Mouse (Mus musculus) NIH3T3 (cell line): ENCODE measurements around the gene Lmf2.
A peak's percentile ranks its signal among the peaks of the same experiment; 100 is the strongest.

ENCODE experiments used
- DNase-seq: peaks from one replicate; pipeline ENCODE4 v3.0.0-alpha.2; 2012; ENCODE audit warnings: low read depth

Gene Lmf2

DNA sequence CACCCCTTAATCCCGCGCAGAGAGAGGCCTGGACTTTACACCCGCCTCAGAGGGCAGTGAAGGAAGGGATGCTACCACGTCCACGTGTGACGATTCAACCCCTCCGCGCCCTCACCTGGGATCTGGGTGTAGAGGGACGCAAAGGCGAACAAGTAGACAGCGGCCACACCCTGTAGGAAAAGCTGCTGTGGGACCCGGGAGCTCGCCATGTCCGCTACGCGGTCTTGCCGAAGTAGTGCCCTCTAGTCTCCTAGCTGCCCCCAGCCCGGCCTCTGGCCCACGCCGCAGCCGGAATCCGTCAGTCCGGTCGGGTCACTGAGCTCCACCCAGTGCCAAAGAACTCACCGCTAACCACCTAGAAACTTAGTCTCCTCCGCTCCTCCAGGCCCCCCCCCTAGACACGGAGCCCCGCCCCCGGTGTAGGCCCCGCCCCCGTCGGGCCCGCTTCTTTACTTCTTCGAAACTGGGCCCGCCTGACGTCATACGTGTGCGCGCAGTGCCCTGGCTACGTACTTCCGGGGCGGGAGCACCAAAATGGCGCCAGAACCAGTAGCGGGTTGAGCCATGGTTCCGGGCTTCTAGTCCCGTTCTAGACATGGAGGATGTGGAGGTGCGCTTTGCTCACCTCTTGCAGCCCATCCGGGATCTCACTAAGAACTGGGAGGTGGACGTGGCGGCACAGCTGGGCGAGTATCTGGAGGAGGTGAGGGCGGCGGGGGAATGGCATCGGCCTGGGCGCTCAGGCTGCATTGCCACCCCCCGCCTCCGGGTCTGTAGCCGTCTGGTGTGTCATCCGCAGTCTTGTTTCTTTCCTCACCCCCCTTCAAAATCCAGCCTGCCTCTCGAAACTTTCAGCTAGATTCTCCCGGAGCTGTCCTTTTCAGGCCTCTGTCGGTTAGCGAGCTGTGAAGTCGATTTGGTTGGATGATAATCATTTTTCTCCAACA, at the start of gene Lmf2, which contains the start of gene Ncaph2:
Lmf2 (minus strand) TSS at position 419 of the 947 bp plus-strand sequence.
Ncaph2 (plus strand) TSS at position 479 of the 947 bp plus-strand sequence.
- DNase-seq = peak; percentile 98

DNA sequence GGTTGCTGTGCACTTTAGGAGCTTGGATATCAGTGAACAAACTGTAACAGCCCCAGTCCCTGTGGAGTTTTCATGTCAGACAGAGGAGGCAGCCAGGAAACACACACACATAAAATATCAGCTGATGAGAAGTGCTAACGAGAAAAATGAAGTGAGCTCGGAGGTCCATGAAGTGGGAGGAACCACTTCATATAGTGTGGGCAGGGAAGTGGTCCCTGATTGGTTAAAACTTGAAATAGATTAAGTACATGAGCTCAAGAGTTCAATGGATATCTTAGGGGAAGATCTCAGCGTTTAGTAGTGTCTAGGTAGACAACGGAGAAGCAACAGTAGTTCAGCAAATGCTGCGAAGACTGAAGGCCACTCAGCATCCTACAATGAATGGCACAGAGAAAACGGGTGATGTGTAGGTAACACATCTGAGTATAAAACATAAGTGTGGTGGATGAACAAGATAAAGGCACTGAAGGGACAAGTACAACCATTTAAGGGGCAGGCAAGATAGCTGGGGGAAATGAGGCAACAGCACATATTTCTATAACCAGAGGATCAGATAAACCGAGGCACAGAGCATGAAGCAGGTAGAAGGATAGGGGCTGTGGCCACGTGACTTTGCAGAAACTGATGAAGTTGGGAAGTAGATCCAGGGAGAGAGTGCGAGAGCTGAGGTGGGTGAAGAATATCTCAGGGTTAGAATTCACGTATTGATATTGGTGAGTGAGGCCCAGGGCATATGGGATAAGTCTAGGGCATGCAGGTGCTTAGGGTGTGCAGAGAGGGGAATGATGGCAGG, 49.6 kb upstream of the Lmf2 start:
- DNase-seq = no peak

DNA sequence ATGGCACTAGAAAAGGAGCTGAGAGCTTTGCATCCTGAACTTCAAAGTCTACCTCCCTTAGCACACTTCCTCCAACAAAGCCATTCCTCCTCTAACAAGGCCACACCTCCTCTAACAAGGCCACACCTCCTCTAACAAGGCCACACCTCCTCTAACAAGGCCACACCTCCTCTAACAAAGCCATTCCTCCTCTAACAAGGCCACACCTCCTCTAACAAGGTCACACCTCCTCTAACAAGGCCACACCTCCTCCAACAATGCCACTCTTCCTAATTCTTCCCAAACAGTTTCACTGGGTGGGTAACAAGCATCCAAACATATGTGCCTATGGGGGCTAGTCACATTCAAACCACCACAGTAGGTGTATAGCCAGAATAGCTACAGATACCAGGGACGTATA, 47.0 kb upstream of the Lmf2 start:
- DNase-seq = no peak

DNA sequence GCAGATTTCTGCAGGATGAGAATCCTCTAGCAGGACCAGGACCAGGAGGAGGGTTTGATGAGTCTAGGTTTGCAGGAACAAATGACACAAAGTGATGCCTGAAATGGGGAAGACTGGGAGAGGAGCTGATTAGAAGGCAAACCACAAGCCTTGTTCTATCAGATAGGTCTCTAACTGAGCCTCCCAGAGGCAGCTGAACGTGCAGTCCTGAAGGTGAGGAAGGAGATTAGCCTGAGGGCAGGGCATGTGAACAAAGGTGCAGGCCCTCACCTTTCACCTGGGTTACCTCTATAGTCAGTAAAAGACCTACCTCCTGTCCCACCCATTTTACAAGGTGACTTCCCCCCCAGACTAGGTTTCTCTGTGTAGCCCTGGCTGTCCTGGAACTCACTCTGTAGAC, 44.3 kb upstream of the Lmf2 start:
- DNase-seq = no peak

DNA sequence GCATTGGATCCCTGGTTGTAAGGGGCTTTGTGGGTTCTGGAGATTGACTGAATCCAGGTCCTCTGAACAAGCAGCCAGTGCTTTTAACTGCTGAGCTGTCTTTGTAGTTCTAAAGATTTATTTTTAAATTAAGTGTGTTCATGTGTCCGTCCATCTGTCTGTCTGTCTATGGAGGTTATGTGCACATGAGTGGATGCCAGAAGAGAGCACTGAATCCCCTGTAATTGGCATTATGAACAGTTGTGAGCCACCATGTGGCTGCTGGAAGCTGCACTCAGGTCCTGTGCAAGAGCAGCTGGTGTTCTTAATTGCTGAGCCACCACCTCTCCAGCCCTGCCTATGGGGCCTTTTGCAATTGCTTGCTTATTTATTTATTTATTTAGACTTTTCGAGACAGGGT, 42.7 kb upstream of the Lmf2 start:
- no peak for DNase-seq

DNA sequence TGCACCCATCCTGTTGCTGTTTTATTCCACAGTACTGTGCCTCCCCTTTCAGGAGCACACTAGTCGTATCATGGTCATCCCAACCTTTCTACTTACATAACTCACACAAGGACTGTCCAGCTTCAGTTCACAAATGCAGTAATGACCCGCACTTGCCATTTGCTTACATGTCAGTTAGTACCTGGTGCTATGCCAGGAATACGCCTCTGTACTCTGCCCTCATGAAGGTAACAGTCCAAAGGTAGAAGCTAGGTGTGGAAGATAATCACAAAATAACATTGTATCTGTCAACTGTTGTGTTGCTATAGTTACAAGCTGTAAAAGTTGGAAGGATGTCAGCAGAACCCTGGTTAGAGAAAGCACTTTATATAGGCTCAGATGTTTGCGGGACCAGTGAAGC, 41.4 kb upstream of the Lmf2 start:
- DNase-seq = no peak

DNA sequence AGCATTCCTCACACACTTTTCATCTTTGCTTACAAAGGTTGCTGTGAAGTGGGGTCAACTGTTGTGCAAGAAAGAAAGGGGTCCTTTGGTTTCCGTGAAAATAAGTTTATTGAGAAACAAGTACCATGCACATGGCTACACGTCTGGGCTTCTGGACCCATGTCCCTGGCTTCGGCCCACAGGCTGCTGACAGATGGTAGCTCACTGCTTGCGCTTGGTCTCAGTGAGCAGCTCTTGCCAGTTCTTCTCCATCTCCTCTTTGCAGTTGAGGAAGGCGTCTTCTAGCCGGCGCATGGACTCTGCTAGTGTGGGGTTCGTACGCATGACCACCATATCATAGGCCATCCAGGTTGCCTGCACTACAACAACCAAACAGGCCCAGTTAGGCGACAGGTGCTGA, 34.6 kb upstream of the Lmf2 start:
- no peak for DNase-seq

DNA sequence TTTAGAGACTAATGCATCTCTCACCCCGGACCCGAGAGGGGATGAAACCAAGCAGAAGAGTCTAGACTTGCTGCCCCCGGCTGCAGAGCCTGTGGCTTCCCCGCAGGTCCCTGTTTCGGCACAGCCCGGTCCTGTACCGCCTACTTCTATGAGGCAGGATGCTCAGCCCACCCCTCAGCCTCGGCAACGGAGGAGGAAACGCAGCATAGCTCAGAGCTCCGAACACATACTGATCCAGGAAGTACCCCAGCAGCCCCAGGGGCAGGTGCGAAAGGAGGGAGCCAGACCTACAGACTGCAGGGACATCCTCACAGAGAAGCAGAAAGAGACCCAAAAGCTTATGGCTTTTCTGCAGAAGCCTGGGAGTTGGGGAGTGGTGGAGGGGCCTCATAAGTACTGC, 31.7 kb upstream of the Lmf2 start:
- no peak for DNase-seq

DNA sequence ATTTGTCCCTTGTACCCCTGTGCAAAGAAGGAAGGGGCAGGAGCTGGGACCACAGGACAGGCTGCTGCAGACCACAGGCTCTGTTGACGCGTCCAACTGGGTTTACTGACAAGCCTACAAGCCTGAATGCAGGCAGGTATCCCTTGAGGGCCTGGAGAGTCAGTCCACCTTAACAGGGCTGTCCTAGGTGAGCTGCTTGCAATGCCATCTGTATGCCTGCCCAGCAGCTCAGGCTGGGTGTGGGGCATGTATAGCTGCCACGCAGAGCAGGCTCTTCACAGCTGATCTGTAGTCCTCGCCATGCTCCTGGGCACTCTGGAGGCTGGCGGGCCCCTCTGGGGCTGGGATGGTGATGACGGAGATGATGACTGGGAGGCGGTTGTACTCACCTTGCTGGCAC, 29.2 kb upstream of the Lmf2 start, which contains the start of gene Klhdc7b:
Klhdc7b (plus strand) TSS at position 301 of the 400 bp plus-strand sequence.
- DNase-seq = no peak

DNA sequence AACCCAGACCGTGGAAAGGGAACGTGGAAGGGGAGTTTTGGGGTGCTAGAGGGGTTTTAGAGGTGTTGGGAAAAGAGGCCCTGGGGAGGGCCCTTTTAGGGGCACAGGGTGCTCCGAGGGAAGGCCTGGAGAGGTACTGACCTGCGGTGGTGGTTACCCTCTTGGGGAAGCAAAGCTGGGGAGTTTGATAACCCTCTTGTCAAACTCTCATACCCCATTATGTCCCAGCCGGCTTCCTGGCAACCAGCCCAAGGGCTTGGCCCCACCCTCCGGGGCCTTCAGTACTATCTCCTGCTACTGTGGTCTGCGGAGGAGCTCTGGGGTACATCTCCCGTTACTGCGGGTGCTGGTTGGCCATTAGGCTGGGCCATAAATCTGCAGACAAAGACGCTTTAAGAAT, 24.0 kb upstream of the Lmf2 start:
- DNase-seq = no peak

DNA sequence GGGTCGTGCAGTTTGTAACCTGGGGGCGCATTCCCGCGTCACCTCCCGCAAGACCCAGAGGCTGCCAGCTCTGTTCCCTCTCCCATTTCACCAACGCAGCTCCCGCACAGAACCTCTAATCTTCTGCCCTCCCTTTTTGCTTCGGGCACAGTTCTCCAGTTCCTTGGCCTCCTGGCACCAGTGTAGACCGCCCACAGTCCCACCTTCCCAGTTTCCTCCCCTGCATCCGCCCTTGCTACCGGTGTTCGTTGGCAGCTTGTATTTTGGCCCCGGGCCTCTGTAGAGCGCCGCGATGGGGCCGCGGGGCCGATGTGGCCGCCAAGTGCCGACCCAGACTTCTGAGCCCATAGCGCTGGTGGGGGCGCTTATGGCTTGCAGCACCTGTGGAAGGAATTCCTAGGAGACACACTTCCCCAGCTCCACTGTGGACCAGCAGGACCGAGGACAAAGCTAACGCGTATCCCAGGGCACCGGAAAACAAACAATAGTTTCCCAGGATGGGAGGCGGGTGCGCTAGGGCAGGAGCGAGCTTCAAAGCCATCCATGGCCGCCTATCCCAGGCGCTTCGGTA, 23.5 kb upstream of the Lmf2 start, which contains the start of gene Odf3b:
Odf3b (minus strand) TSS at position 452 of the 571 bp plus-strand sequence.
- DNase-seq = no peak

DNA sequence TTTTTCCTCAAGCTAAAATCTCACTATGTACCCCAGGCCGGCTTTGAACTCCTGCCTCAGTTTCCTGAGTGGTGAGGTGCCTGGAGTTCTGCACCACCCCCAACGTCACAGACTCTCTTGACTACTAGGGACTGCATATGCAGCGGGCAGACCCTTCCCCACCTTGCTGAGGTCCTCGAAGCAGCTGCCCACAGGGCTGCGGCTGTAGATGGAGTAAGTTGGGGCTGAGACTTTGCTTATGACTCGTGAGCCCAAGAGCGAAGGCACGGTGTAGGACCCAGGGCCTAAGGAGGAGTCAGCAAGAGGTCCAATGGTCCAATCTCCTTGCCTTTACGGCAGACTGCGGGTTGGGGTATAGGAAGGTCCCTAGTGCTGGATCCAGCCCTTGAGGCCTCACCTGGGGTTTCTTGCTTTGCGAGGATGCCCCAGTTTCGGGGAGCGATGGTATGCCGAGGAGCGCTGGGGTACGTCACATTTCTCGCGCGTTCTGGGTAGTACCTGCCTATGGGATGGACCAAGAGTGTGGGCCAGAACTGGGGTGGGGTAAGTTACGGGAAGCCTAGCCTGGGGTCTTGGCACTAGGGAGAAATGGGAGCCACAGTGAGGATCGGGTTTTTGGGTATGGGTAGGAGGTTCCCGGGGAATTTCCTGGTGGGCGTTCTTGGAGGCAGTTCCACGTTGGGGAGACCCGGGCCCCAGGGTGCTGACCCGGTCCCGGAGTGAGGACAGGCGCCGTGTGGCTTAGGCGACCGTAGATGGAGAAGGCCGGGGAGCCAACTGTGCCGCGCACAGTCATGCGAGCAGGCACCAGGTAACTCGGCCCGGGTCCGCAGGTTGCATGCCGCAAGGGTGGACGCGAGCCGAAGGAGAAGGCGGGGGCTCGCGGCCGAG, 22.7 kb upstream of the Lmf2 start:
- DNase-seq = no peak

DNA sequence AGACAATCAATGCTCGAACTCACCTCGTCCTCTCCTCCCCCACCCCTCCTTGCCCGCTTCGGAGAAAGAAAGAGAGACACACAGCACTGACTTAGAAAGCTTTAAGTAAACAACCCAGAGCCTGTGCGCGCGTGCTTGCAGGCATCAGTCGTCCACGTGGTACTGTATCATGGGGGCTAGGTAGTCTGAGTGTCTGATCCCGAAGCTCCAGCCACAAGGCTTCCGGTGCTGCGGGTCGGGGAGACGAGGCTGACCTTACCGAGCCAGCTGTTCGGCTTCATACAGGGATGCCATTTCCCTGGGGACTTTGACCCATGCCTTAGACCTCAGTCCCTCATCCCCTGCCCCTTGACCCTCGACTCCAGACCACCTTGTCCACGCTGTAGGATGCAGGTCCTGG, 21.9 kb upstream of the Lmf2 start:
- no peak for DNase-seq

DNA sequence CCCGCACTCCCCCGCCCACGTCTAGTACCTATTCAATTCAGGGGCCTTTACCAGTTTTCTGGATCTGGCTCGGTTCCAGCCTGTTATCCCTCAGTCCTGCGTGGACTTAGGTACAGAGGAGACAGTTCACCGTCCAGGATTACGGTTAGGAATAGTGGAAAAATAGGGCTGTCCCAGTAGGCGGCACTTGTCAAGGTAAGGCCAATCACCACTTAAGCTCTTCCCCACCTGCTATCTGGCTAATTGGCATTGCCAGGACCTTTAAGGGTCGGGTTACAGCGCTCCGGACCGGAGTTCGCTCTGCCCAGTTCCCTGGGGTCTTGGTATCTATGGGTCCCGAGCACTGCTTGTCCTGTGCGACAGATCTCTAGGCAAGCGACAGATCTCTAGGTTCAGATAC, 21.5 kb upstream of the Lmf2 start, which contains the start of gene Tymp:
Tymp (minus strand) TSS at position 83 of the 400 bp plus-strand sequence.
- no peak for DNase-seq

DNA sequence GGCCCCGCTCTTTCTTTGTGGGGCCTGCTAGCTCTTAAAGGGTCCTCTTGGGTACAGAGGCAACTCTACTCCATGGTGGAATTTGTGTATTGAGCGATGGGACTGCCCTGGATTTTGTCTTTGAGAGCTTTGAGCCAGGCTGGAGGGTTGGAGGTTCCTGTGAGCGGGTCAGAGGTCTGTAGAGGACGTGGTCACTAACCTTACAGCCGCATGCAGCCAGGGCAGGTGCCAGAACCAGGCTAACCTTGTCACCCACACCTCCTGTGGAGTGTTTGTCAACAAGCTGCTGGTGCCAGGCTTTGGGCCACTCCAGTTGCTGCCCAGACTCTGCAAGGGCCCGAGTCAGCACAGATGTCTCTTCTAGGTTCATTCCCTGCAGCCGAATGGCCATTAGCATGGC, 20.6 kb upstream of the Lmf2 start:
- no peak for DNase-seq

DNA sequence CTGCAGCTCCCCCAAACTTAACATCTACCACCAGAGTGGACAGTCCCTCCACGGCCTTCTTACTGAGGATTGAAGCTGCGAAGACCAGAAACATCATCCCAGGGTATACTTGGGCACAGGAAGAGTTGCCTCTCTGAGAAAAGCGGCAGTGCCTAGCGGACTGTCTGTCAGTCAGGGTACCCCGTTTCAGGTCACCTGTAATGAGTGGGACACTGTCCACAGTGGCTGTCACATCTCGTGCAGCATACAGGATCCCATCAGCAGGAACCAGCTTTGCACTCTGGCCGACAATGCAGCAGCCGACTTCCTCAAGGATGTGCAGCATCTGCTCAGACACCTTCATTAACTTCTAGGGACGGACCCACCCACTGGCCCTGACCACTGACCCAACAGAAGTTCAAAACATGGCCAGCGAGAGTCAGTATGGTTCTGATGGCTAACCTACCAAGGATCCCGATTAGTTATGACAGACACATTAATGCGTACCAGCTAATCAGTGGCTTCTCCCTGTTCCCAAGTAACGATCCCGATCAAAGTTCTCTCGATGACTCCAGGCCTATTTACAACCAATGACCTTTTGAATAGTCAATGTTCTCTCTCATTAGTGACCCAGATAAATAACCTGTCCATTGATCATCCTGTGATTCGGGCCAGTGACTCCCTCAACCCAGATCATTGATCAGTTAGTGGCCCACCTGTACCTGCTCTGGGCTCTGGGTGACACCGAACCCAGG, 19.5 kb upstream of the Lmf2 start:
- no peak for DNase-seq

DNA sequence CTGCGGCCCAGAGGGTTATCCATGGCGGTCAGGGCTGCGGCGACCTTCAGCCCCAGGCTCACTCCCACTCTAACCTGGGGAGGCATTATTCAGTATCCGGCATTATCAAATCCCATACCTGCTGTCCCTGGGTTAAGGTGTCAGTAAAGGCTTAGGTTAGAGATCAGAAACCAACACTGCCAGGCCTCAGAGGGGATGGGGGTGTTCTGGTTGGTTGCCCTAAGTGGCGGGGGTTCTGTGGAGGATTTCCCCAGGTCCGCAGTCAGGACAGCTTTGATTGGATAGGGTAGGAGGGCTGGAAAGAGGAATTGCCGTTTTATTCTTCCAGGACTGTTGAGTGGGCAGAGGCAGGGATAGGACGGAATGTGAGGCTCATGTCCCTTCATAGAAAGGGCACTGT, 18.9 kb upstream of the Lmf2 start:
- no peak for DNase-seq

DNA sequence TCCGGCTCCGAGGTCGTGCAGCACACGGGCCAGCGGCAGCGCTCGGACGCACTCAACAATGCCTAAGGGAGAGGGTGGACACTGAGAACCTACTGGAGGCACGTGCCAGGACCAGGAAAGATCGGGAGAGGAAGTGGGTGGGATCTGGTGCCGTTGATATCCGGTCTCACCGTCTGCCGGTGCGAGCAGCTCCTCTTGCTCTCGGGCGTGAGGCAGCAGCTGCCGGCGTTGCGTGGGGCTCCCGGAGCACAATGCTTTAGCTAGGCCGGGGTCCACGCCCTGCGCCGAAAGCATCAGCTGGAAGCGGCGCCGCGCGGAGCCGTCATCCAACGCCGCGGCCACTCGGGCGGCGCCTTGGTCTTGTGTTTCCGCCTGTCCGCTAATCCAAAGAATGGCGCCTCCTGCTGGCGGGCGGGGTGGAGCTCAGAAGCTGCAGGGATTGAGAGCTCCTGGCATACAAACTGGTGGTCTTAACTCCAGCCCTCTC, 18.3 kb upstream of the Lmf2 start, which contains the start of gene Sco2:
Sco2 (minus strand) TSS at position 85 of the 487 bp plus-strand sequence.
- peak; percentile 96 for DNase-seq

DNA sequence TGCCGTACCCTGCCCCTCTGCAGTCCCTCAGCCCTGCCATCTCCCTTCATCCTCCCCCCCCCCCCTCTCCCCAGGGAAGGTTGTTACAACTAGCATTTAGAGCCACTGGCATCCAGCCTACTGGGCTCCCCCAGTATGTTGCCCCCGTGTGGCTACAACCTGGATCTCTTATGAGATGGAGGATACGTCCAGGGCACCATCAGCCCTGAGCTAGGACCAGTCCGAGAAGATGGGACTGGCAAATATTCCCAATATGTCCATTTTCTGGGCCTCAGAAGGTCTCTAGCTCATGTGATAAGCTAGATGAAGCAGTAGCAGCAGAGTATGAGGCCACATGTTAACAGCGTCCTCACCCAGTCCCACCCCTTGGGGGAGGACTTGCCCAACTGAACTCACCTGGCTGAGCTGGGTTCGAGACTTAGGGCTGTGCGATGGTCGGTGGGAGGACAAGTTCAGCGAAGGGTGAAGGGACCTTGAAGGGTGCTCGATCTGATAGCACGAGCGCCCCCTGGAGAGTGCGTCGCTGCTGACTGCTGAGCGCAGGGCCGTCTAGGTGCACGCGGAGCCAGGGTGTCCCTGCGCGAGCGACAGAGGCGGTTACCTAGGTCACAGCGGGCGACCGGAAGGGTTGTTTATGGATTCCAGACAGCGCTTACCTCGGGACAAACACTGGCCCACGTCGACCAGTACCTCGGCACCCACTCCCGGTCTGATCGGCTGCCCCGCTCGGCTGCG, 17.7 kb upstream of the Lmf2 start:
- peak; percentile 89 for DNase-seq

DNA sequence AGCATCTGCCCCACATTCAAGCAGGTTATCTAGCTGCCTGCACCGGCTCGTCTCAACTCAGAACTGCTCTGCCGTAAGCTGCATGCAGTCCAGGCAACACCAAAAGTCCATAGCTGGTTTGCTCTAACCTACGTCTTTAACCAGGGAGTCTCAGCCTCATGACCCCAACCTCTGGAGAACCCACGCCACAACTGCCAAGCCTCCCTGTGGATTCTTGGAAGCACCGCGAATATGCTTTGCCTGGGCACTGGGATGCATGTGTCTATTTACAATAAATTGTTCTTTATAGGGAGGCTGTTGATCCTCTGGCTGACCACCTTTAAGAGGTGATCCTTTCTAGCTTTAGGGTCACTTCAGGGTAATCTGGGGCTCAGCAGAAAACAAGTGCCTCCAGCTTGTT, 17.1 kb upstream of the Lmf2 start:
- DNase-seq = no peak
